Mouse (Mus musculus): ENCODE data around the gene Lkaaear1. TPM values are rescaled to one million over a fixed set of nuclear protein-coding genes. Genes with fewer than 3 reads are reported as not detected.

Gene Lkaaear1
- polyA plus RNA-seq, 1 experiment from 2014 or later: not detected

- WGBS: under 1% methylated on average over 43 of the region's 43 CpGs
- no peaks in the 10 kb centered on the region for H3K36me3 ChIP-seq
- H3K9ac ChIP-seq: peak within 1 kb of the TSS; percentile 75
- no peaks in the 10 kb centered on the region for H3K9me3 ChIP-seq
- H3K4me2 ChIP-seq: peak within 1 kb of the TSS; percentile 80
- peaks cover 66% of the 10 kb centered on the region for H3K27me3 ChIP-seq
- peaks cover 42% of the 10 kb centered on the region for H3K4me1 ChIP-seq
- ATAC-seq (ENCODE audit: insufficient number of reproducible peaks, insufficient read depth, low FRiP score, low TSS enrichment, low read depth): peak; percentile 27; the same call in 1 of the 2 replicates
- peak within 1 kb of the TSS; percentile 56 for H3K4me3 ChIP-seq
- H3K27ac ChIP-seq: peak within 1 kb of the TSS; percentile 74
Measured at GRCm38 (mm10) chr2:181671326-181671725, 26.9 kb downstream of the Lkaaear1 start, which contains the start of gene Sox18. Gene Sox18 (minus strand): TSS chr2:181671640.

GRCm38 (mm10) chr2:181670913-181671311, 27.3 kb downstream of the Lkaaear1 start:
- peak overlapping the region; percentile 75 for H3K9ac ChIP-seq
- H3K9me3 ChIP-seq: no peaks in the 10 kb centered on the region
- peak overlapping the region; percentile 56 for H3K4me3 ChIP-seq
- H3K36me3 ChIP-seq: no peaks in the 10 kb centered on the region
- peaks cover 66% of the 10 kb centered on the region for H3K27me3 ChIP-seq
- peak overlapping the region; percentile 74 for H3K27ac ChIP-seq
- H3K4me2 ChIP-seq: peak overlapping the region; percentile 80
- 1% methylated on average over 41 of the region's 41 CpGs for WGBS
- no peak for ATAC-seq (ENCODE audit: insufficient number of reproducible peaks, insufficient read depth, low FRiP score, low TSS enrichment, low read depth)
- peaks cover 42% of the 10 kb centered on the region for H3K4me1 ChIP-seq

GRCm38 (mm10) chr2:181670285-181670912, 27.8 kb downstream of the Lkaaear1 start:
- Histone ChIP-seq H3K9ac (peak overlapping the region; percentile 75), H3K27me3 (peaks cover 66% of the 10 kb centered on the region), H3K4me1 (peaks cover 37% of the 10 kb centered on the region), H3K27ac (peak overlapping the region; percentile 74), H3K4me3 (peak overlapping the region; percentile 56), H3K36me3 (no peaks in the 10 kb centered on the region), H3K4me2 (peak overlapping the region; percentile 80), H3K9me3 (no peaks in the 10 kb centered on the region)
- WGBS: 3% methylated on average over 55 of the region's 56 CpGs
- ATAC-seq (ENCODE audit: insufficient number of reproducible peaks, insufficient read depth, low FRiP score, low TSS enrichment, low read depth): no peak

- no peak; the same call in 1 of the 2 replicates for ATAC-seq (ENCODE audit: insufficient number of reproducible peaks, insufficient read depth, low FRiP score, low TSS enrichment, low read depth)
- H3K27ac ChIP-seq: no peak overlapping the region
- 14% methylated on average over 4 of the region's 4 CpGs for WGBS
Measured at GRCm38 (mm10) chr2:181663298-181663630, 35.0 kb downstream of the Lkaaear1 start.

GRCm38 (mm10) chr2:181662620-181663297, 35.5 kb downstream of the Lkaaear1 start:
- Histone ChIP-seq H3K36me3 (peaks cover 12% of the 10 kb centered on the region), H3K4me1 (peaks cover 26% of the 10 kb centered on the region), H3K27me3 (peaks cover 6% of the 10 kb centered on the region; the same call in 1 of the 2 replicates), H3K27ac (peak overlapping the region; percentile 68; the same call in 1 of the 2 replicates), H3K4me2 (no peak overlapping the region), H3K9ac (no peak overlapping the region), H3K9me3 (no peaks in the 10 kb centered on the region), H3K4me3 (no peak overlapping the region)
- ATAC-seq (ENCODE audit: insufficient number of reproducible peaks, insufficient read depth, low FRiP score, low TSS enrichment, low read depth): no peak
- WGBS: 82% methylated on average over 3 of the region's 3 CpGs

More at GRCm38 (mm10) chr2:181663298-181663630, 35.0 kb downstream of the Lkaaear1 start:
- Histone ChIP-seq H3K4me3 (no peak overlapping the region), H3K9me3 (no peaks in the 10 kb centered on the region), H3K9ac (no peak overlapping the region), H3K27me3 (peaks cover 11% of the 10 kb centered on the region), H3K36me3 (peaks cover 7% of the 10 kb centered on the region; the same call in 1 of the 2 replicates), H3K4me1 (peaks cover 25% of the 10 kb centered on the region), H3K4me2 (no peak overlapping the region)

GRCm38 (mm10) chr2:181659609-181660055, 38.6 kb downstream of the Lkaaear1 start:
- no peak overlapping the region for H3K9ac ChIP-seq
- H3K9me3 ChIP-seq: no peaks in the 10 kb centered on the region
- H3K27me3 ChIP-seq: no peaks in the 10 kb centered on the region
- H3K4me2 ChIP-seq: no peak overlapping the region
- ATAC-seq (ENCODE audit: insufficient number of reproducible peaks, insufficient read depth, low FRiP score, low TSS enrichment, low read depth): peak; percentile 38; the same call in 1 of the 2 replicates
- no peak overlapping the region for H3K27ac ChIP-seq
- peaks cover 41% of the 10 kb centered on the region for H3K36me3 ChIP-seq
- peaks cover 43% of the 10 kb centered on the region for H3K4me1 ChIP-seq
- WGBS: 12% methylated on average over 9 of the region's 9 CpGs
- no peak overlapping the region for H3K4me3 ChIP-seq

- H3K4me3 ChIP-seq: no peak overlapping the region
- ATAC-seq (ENCODE audit: insufficient number of reproducible peaks, insufficient read depth, low FRiP score, low TSS enrichment, low read depth): 0 out of 2 replicates have a peak, but pooled peaks have one; percentile 17
- H3K27ac ChIP-seq: no peak overlapping the region
- H3K9ac ChIP-seq: no peak overlapping the region
- WGBS: 38% methylated on average over 17 of the region's 17 CpGs
- H3K36me3 ChIP-seq: peaks cover 45% of the 10 kb centered on the region
- no peaks in the 10 kb centered on the region for H3K9me3 ChIP-seq
- H3K4me1 ChIP-seq: peaks cover 43% of the 10 kb centered on the region
- H3K27me3 ChIP-seq: no peaks in the 10 kb centered on the region
- H3K4me2 ChIP-seq: no peak overlapping the region
Measured at GRCm38 (mm10) chr2:181658930-181659555, 39.2 kb downstream of the Lkaaear1 start.

- Histone ChIP-seq H3K9me3 (no peaks in the 10 kb centered on the region), H3K4me2 (no peak overlapping the region), H3K4me1 (peaks cover 43% of the 10 kb centered on the region), H3K27ac (no peak overlapping the region), H3K9ac (no peak overlapping the region), H3K4me3 (no peak overlapping the region), H3K36me3 (peaks cover 50% of the 10 kb centered on the region), H3K27me3 (no peaks in the 10 kb centered on the region)
- no peak for ATAC-seq (ENCODE audit: insufficient number of reproducible peaks, insufficient read depth, low FRiP score, low TSS enrichment, low read depth)
- 83% methylated on average over 7 of the region's 7 CpGs for WGBS
Measured at GRCm38 (mm10) chr2:181658528-181658927, 39.7 kb downstream of the Lkaaear1 start.

- H3K4me1 ChIP-seq: peaks cover 43% of the 10 kb centered on the region
- ATAC-seq (ENCODE audit: insufficient number of reproducible peaks, insufficient read depth, low FRiP score, low TSS enrichment, low read depth): no peak
- no peaks in the 10 kb centered on the region for H3K27me3 ChIP-seq
- 37% methylated on average over 2 of the region's 2 CpGs for WGBS
- H3K4me3 ChIP-seq: no peak overlapping the region
- H3K27ac ChIP-seq: peak overlapping the region; percentile 39; the same call in 1 of the 2 replicates
- H3K4me2 ChIP-seq: no peak overlapping the region
- peaks cover 61% of the 10 kb centered on the region for H3K36me3 ChIP-seq
- H3K9me3 ChIP-seq: no peaks in the 10 kb centered on the region
- H3K9ac ChIP-seq: no peak overlapping the region
Measured at GRCm38 (mm10) chr2:181657441-181657840, 40.8 kb downstream of the Lkaaear1 start.

GRCm38 (mm10) chr2:181656734-181657133, 41.5 kb downstream of the Lkaaear1 start, which contains the start of gene Gm29797:
Gene Gm29797 (plus strand): TSS chr2:181657034.
- ATAC-seq (ENCODE audit: insufficient number of reproducible peaks, insufficient read depth, low FRiP score, low TSS enrichment, low read depth): no peak
- Histone ChIP-seq H3K27me3 (no peaks in the 10 kb centered on the region), H3K9ac (no peak within 1 kb of the TSS), H3K36me3 (peaks cover 68% of the 10 kb centered on the region), H3K4me1 (peaks cover 38% of the 10 kb centered on the region), H3K9me3 (no peaks in the 10 kb centered on the region), H3K27ac (peak within 1 kb of the TSS; percentile 39; the same call in 1 of the 2 replicates), H3K4me3 (no peak within 1 kb of the TSS), H3K4me2 (no peak within 1 kb of the TSS)
- WGBS: 61% methylated on average over 3 of the region's 3 CpGs

- Histone ChIP-seq H3K27ac (no peak overlapping the region), H3K4me3 (no peak overlapping the region), H3K4me1 (peaks cover 19% of the 10 kb centered on the region), H3K9me3 (no peaks in the 10 kb centered on the region), H3K36me3 (peaks cover 96% of the 10 kb centered on the region), H3K4me2 (no peak overlapping the region), H3K27me3 (no peaks in the 10 kb centered on the region), H3K9ac (no peak overlapping the region)
- whole genome bisulfite sequencing: 85% methylated on average over 1 of the region's 1 CpGs
- no peak for ATAC-seq (ENCODE audit: insufficient number of reproducible peaks, insufficient read depth, low FRiP score, low TSS enrichment, low read depth)
Measured at GRCm38 (mm10) chr2:181653523-181653922, 44.7 kb downstream of the Lkaaear1 start.
